Mouse (Mus musculus): ENCODE data around the gene Srrm2.

Srrm2 gene

DNA sequence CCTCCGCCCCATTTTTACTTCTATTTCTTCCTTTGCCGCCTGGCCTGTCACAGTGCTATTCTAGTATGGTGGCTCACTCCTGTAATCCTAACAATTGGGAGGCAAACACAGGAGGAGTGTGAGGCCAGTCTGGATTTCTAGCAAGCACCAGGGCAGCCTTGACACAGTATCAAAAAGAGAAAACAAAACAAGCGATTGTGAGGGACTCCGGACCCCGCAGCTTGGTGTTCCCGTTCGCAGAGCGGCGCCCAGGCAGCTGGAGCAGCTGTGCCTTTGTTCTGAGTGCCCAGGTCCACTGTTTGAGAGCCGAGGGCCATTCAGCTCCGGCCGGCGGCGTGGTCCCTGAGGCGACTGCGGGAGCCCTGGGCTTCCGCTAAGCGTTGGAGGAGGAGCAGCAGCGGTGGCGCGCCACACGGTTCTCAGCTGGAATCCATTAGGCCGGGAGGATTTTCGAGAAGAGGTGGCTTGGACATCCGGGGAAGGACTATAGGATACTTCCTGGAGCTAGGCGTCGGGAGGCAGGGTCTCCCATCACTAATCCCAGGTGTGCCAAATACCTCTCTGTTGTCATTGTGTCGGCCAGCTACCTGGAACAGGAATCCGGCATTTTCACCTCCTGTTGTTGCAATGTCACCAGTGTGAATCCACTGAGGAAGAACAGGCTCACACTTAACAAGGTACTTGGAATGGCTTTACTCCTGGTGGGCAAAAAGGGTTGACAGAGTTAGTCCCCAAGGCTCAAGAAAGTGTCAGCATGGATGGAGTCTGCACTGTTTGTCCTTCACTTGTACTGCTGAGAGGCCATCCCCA is at the start of gene Srrm2:
Srrm2 (plus strand) TSS at position 264 of the 810 bp plus-strand sequence.
- peak; percentile 61 to 65 for DNase-seq (ENCODE audit: low spot score in 2 of 2)

DNA sequence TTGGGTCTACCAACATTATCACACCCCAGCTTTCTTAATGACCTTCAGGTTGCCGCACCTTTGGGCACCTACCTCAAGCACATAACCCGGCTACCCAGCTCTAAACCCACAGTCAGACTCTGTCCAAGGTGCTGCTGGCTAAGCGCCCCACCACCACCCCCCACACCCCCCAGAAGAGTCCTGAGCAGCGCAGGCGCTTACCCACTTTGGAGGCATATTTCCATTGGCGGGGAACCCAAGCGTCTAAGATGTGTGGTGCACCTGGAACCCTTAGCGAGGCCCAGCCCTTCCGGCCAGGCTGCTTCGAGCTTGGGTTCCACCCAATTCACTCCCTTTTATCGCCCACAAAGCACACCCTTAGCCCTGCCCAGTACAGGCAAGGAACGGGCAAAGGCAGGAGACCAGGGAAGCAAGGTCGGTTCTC is 49.7 kb upstream of the Srrm2 start, which contains the start of gene Paqr4:
Paqr4 (minus strand) TSS at position 270 of the 424 bp plus-strand sequence.
- DNase-seq (ENCODE audit: low spot score in 2 of 2): peak in 1 of 2 experiments; percentile 68

DNA sequence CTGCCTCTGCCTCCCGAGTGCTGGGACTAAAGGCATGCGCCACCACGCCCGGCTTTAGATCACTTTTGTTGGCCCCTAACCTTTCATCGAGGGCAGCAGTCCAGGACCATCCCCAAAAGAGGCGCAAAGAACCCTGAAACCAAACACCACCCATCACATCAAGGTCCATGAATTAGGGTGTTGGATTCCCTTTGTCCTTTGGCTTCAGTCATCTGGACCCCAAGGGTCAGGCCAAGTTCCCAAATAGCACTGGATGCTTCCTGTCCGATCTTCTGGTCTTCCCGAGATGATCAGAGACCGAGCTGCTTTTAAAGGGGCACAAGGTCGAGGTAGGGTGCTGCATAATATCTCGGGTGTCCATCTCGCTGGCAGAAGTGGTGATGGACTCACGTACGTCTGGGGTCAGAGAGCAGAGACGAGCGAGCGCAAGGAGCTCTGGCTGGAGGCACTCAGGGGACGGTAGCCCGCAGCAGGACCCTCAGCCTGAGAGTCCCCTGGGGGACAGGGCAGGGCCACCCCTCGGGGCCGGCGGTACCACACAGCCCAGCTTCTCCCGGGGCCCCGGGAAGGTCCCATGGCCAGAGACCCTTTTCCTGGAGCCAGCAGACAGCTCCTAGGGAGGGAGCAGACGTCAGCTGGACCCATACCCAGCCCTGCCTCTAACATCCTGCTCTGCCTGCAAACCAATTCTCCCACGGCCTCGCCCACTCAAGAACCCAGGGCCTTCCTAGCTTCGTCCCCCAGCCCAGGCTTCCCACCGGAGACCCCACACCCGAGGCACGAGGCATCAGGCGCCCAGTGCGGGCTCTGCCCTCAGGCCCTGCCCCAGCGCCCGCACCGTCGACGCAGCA is 48.7 kb upstream of the Srrm2 start:
- no peak for DNase-seq (ENCODE audit: low spot score in 2 of 2)

DNA sequence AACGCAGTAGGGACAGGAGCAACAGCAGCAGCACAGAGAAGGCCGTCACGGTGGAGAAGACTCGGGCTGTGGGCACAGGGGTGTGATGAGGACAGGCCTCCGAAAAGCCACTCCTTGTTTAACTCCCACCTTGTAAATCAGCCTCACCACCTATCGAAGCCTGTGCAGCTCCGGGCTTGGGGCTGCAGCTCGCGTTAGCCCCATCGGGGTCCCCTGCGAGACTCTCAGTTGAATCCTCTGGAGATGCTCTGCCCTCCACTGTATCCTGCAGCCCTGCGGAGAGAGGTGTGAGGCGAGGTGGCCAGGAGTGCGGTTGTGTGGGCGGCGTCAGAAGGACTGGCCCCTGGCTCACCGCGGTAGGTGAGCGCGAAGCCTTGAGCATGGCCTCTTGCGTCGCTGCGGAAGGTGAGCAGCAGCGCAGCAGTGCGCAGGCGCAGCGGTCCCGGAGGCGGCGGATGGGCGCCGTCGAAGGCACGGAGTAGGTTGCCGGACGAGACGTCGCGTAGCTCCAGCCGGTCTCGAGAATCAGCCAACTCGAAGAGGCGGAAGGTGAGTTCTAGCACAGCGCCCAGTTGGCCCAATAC is 48.0 kb upstream of the Srrm2 start:
- DNase-seq (ENCODE audit: low spot score in 2 of 2): peak; percentile 32 to 68

DNA sequence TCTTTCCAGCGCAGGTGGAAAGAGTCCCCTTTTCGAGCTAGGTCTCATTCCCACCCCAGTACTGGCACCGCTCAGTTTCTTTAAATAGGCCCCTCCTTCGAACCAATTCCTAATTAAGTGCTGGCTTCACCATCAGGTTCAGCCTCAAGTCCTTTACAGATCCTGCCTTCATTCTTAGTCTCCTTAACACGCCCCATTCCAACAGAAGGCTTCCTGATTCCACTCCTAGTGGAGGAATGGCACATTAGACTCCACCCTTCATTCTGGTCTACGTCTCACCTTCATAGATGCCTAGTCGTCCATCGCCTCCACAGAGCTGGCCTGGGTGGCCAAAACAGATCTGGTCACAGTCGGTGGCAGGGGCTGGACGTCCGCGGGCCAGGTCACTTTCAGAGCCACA is 47.4 kb upstream of the Srrm2 start:
- no peak for DNase-seq (ENCODE audit: low spot score in 2 of 2)

DNA sequence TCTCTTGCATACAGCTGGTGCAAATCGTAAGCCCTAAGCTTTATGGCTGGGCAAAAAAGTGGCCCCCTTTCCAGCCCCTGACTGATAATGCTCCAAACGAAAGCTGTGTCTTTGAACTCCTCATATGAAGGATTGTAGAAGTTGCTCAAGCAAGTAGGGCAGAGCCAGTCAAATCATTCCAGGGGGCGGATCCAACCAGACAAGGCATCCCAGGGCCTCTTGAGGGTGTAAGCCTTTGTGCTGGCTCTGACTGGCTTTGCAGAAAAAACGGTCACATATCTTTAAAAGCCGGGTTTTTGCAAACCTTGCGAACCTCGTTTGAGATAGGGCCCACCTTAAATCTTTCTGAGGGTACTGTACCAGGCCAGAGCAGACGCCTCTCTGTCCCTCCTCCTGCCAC is 46.3 kb upstream of the Srrm2 start:
- no peak for DNase-seq (ENCODE audit: low spot score in 2 of 2)

DNA sequence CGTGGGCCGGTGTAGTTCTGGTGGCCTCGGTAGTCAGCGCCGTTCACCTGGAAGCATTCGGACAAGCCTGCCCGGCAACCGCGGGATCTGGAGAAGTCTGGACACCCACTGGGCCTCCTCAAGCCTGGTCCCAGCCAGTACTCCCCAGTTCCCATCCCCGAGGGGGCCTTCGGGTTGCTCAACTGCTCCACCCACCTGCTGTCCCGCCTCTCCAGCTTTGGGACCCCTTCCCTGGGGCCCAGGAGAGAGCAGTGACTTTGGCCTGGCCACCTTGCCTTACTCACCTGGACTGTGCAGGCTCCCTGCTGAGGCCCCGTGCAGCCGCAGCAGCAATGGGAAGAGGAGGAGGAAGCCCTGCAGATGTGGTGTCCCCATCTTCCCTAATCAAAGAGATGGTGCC is 45.7 kb upstream of the Srrm2 start:
- no peak for DNase-seq (ENCODE audit: low spot score in 2 of 2)

DNA sequence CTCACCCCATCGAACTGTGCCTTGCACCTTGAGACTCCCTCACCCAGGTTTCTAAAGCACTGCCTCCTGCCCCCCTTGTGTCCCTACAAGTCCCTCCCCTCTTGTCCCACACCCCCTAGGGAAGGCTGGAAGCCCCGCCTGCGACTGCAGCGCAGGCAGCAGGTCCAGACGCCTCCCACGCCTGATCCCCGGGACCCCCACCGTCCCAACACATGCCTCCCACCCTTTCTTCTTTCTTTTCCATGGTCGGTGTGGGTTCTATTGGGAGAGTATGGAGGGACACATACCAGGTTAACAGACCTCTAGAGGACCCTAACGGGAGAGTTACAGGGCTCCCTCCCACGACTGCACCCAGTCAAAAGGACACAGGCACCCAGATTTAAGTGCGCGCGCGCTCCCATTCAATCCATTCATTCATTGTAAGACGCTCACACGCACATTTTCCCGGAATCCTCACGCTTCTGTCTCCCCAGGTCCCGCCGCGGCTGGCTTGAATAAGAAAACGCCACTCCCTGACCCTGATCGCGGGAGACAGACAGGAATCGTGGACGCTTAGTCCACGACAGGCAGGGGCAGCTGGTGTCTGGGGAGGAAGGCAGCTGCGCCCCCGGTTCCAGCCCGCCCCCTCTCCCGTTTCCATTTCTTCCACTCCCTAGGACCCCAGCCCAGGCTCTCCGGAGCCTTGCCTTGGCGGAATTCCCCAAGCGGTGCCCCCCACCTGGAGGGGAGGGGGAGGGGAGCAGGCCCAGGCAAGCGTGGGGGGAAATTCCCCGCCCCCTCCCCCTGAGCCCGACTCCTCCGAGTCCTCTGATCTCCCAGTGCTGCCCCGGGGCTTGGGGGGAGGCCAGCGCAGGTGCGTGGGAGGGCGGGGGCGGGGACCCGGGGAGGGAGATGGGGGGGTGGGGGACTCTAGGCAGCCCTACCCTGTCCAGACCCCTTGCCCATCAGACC is 44.8 kb upstream of the Srrm2 start, which contains the start of gene Kremen2:
Kremen2 (minus strand) TSS at position 533 of the 951 bp plus-strand sequence.
- no peak for DNase-seq (ENCODE audit: low spot score in 2 of 2)

DNA sequence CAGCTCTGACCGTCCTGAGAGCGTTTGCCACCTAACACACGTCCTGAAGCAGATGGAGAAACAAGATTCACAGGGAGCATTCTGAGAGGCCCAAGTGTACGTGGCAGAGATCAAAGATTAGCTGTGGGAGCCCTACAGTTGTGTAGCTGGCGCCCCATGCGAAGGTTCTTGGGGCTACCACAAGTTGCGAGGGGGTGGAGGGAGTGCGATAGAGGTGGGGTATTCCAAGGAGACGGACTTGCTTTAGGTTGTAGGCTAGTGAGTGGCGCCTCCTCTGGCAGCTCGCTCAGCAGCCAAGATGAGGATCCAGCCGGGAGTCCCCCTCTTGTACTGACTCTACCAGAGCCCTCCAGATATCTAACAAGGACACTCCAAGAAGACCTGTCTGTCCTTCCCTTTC is 44.0 kb upstream of the Srrm2 start:
- DNase-seq (ENCODE audit: low spot score in 2 of 2): no peak

DNA sequence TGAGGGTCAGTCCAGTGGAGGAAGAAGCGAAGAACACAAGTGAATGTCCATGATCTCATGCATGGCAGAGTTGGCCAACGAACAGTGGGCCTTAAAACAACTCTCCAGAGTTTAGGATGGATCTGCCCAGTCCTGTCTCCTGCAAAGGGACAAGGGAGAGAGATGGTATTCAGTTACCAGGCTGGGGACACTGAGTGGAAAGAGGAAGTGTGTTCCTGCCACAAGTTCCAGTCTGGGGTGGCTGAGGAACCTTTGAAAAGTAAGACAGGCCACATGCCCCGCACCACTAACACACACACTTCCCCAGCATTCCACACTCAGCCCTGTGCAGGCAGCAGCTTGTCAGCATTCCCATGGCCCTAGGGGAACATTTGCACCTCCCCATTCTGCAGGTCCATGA is 43.6 kb upstream of the Srrm2 start:
- no peak for DNase-seq (ENCODE audit: low spot score in 2 of 2)

DNA sequence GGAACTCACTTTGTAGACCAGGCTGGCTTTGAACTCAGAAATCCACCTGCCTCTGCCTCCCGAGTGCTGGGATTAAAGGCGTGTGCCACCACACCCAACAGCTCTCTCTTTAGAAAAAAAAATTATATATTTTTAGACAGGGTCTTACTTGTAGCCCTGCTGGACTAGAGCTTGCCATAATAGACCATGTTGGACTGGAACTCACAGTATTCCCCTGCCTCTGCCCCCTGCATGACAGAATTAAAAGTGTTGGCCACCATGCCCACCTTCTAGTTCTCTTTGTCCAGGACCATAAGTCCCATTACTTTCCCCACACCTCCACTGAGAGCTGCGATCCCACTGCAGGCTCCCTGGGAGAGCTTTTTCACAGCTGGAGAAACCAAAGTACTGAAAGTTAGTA is 42.9 kb upstream of the Srrm2 start:
- no peak for DNase-seq (ENCODE audit: low spot score in 2 of 2)

DNA sequence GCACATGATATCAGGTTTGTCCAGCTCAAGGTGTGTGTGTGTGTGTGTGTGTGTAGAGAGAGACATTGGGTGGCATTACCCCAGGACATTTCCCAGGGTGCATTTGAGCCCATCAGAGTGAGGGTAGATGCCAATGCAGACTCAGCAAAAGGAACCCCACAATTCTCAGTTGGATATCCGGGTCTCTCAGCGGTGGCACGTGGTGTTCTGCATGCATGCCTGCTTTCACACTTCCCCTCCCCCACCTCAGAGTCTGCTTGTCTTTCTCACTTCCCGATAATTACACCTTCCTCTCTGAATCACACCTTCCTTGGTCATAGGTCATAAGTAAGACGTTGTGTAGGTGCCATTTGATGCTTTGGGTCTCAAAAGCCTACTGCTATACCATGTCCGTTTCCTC is 42.3 kb upstream of the Srrm2 start:
- peak in 1 of 2 experiments; percentile 67 for DNase-seq (ENCODE audit: low spot score in 2 of 2)

DNA sequence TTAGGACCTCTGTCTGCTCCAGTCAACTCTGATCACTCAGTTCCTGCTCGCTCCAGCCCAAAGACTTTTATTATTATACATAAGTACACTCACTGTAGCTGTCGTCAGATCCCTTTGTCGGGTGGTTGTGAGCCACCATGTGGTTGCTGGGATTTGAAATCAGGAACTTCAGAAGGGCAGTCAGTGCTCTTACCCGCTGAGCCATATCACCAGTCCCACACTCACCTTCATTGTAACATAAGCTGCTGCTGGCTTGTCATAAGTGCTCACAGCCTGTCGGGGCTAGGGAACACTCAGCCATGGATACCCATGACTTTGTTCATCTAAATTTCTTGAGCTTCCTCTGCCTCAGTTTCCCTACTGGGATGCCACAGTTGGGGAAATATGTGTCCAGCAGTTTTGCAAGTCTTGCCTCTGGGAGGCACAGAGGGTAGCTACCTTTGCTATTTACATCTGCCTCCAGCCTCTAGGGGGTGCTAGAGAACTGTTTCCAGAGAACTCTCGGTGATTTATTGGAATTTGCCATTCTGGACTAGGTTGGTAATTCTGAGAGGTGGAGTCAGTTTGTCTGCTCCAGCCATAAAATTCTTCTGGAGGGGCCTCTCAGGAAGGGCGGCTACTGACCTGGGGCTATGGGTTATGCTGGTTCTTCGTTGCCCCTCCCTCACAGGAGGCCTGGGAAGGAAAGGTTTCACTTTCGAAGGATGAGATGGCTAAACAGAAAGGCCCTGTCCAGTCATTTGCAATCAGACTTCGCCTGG is 41.5 kb upstream of the Srrm2 start:
- DNase-seq (ENCODE audit: low spot score in 2 of 2): peak; percentile 64 to 79

DNA sequence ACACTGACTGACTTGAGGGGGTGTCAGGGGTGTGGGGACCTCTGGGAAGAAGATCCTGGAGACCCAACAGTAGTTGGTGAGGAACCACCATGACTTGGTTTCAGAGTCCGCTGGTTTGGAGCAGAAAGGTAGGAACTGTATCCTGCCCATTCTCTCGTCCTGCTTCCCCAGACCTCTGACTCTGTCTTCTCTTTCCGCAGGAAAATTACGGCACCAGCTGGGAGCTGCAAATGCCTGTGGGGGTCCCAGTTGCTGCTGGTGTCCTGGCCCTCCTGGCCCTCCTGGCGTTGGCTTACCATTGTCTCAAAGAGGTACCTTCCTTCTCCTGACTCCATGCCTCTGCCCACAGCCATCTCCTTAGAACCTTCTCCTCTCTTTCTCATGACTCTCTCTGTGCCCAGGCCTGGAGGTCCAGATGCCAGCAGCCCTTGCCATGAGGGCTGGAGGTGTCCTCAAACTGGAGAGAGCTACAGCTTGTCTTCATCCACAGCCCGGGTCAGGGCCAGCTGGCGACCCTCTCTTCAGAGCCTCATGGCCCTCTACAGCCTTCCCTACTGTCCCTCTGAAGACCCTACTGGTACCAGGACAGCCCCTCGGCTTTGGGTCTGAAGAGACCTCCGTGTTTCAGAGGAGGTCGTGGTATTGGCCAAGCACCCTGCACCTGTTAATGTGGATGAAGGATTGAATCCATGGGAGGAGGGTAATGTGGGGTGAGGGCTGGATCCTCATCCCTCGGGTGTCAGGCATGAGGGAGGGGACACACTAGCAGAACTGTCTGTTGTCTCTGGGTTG is 40.7 kb upstream of the Srrm2 start:
- no peak for DNase-seq (ENCODE audit: low spot score in 2 of 2)

DNA sequence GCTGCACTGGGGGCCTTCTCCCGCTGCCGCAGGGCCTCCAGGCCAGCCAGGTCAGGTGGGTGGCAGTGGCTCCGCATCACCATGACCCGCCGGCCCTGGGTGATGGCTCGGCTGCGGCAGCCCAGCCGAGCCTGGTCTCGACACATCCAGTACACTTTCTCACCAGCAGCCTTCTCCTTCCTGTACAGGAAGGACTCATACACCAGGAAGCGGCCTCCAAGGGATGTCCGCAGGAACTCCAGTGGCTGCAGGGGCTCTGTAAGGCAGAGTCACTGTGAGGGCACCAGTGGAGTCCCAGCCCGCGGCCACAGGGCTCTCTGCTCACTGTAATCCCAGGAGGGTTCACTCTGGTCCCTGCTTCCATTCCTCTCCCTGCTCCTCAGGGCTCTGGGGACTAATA is 34.6 kb upstream of the Srrm2 start:
- DNase-seq (ENCODE audit: low spot score in 2 of 2): no peak

DNA sequence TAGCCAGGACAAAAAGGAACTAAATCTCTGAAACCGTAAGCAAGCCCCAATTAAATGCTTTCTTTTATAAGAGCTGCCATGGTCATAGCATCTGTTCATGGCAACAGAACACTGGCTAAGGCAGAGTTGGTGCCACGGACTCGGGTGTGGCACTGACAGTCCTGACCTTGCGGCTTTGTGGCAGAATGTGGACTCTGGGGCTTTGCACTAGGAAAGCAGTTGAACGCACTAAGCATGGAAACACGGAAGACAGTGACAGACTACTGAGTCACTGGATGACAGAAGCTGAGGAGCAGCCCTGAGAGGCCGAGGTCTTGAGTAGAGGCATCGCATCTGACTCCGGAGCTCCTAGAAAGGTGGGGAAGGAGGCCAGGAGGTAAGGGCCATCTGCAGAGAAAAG is 32.8 kb upstream of the Srrm2 start:
- DNase-seq (ENCODE audit: low spot score in 2 of 2): no peak

DNA sequence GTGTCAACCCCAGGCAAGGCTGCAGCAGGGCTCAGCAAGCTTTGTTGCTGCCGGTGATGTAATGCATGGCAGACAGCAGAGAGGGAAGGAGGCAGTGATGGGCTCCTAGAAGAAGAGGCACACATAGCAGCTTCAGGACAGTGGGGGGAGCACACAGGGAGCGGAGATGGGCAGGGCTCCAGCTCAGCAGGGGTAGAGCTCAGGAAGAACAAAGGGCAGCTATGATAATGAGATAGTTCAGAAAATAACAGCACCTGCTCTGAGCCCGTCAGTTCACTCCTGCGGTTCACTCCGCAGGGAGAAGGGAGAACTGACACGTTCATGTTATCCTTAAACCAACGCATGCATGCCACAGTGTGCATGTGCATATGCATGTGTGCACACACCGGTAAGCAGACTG is 31.5 kb upstream of the Srrm2 start:
- no peak for DNase-seq (ENCODE audit: low spot score in 2 of 2)

DNA sequence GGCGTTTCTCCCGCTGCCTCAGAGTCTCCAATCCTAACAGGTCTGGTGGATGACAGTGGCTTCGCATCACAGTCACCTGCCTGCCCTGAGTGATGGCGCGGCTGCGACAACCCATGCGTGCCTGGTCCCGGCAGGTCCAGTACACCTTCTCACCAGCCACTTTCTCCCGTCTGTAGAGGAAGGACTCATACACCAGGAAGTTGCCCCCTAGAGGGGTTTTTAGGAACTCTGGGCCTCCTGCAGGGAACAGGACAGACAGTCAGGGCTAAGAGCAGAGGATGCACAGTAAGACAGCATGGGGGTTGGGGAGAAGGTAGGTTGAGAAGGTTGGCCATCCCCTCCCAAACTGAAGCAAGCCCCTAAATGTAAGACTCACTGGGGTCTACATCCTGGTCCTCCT is 30.1 kb upstream of the Srrm2 start:
- no peak for DNase-seq (ENCODE audit: low spot score in 2 of 2)

DNA sequence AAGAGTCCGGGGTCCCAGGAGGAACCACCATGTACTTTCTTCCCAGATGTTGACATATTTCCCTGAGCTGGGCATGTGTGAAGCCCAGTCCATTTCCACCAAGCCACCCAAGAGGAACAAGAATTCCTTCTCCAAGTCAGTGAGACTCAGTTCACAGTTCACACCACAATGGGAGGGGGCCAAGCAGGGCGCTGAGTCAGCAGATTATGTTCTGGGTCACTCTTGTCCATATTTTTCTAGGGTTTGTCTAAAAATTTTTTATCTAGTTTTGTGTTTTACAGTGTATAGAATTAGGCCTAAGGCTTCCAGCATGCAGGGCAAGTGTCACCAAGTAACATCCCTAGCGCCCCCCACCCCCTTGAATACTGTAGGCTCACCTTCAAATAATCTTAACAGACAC is 29.2 kb upstream of the Srrm2 start:
- no peak for DNase-seq (ENCODE audit: low spot score in 2 of 2)

DNA sequence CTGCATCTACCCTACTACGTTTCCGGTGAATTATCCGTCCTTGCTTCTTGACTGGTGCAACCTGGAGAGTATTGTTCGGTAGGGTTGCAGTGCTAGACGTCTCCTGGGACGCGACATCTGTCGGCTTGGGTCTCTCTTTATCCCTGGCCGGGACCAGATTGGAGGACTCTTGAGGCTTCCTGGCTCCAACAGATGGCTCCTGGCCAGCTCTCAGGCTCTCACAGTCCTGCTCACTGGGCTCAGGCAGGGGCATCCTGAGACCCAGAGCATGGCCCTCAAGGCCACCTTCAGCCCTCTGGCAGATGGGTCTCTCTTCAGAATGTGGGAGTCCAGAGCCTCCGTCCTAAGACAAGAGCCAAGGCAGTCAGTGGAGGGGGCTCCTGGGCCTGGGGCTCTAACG is 27.4 kb upstream of the Srrm2 start:
- no peak for DNase-seq (ENCODE audit: low spot score in 2 of 2)
